Mouse (Mus musculus) T-helper 1 cell (primary cell): ENCODE results near the gene Terb1.

ENCODE experiments used
- in situ Hi-C: fragments of 300-600 bp; cut with MboI, MseI; formaldehyde crosslinking; loops from one replicate; pipeline ENCODE4 v1.15.1; 2025; ENCODE audit warnings: high pct_unique_total_duplicates

Gene Terb1

DNA sequence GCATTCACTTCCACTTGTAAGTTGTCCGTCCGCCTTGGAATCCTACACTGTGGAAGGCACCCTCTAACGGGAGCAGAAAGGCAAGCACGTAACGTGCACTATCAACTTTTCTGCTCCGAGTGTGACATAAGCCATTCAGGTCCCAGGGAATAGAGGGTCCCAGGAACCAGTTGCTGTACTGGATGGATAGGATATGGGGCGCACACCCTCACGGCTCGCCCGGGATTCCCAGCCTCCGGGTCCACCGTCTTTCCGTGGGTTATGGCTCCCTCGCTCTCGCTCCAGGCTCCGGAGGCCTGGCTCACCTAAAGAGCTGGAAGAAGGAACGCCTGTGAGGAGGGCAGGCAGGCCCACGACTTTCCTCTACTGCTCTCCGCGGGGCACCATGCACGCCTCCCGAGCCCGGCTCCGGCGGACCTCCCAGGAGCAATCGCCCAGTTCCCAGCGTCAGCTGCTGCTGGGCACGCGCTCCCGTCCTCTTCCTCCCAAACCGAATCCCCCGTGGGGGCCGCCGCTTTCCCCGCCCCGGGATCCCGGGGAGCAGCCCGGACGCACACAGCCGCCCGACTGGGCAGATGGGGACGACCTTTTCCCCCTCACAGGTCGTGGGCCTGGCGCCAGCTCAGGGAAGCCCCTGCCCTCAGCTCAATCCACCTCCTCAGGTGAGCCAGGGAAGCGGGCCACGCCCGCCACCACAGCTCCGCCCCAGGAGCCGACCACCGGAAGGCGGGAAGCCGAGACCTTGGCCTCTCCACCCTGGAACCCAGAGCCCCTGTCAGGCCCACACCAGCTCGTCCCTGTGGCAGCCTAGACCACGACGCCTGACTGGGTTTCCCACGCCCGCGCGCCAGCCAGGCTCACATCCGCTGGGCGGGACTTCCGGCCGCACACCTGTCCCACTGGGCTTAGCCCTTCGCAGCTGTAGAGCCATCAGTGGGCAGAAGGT is at the start of gene Terb1:
Gene Terb1 (minus strand): TSS at position 850 of the 946 bp plus-strand sequence.
- in situ Hi-C loops = no loop called here

DNA sequence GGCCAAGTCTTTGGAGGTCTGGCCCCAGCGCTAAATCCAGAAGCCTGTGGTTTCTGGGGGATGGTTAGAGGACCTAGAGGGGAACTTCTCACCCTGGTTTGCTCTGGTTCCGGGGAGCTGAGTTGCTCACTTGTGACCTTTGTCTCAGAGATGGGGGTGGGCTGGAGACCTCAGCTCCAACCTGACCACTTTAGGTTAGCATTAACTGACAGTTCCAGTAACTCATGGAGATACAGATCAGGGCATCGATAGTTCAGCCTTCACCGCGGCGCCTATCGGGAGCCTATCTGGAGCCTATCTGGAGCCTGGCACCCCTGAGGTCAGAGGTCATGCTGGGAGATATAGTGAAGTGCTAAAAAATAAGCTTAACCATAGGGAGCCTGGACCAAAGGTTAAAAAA is 47.5 kb upstream of the Terb1 start:
- in situ Hi-C loops = loop anchor here (10.0 kb wide), 1 partner anchor 1978 kb away; no protein-coding TSS in a partner anchor

DNA sequence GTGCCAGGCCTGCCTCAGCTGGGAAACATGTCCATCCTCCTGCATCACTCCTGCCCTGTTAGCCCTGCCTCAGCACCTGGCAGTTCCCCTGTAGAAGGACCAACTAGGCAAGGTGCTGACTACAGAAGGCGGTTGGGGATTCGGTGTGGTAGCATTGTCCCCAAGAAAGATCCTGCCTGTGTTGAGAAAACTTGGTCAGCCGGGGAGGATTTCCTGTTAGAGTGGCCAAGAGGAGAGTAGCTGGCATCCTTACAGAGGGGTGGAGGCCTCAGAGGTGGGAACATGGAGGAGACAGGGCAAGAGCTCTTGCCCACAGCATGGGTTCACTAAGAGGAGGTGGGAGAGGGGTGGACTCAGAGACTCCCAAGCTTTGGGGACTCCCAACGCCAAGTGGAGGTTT is 45.5 kb upstream of the Terb1 start:
- in situ Hi-C loops = loop anchor here (10.0 kb wide), 1 partner anchor 1980 kb away; no protein-coding TSS in a partner anchor

DNA sequence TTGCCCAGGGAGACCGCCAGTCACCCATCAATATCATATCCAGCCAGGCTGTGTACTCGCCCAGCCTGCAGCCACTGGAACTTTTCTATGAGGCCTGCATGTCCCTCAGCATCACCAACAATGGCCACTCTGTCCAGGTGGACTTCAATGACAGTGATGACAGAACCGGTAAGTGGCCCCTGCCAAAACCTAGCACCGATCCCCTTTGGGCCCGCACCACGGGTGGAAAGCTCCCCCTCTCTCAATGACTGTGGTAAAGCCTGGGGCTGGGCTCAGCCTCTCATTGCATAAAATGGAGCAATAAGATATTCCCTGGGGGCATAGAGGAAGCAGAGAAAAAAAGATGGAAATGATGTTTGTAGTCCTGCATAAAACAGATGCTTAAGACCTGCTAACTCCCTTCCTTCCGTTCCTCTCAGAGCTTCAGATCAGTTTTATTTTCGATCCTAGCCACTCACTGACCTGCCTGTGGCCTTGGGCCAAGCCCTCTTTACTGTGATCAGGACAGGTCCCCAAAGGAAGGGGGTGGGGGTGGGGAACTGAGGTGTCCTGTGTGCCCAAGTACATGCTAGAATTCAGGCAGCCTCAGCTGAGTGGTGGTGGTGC is 33.8 kb upstream of the Terb1 start:
- in situ Hi-C loops = no loop called here

DNA sequence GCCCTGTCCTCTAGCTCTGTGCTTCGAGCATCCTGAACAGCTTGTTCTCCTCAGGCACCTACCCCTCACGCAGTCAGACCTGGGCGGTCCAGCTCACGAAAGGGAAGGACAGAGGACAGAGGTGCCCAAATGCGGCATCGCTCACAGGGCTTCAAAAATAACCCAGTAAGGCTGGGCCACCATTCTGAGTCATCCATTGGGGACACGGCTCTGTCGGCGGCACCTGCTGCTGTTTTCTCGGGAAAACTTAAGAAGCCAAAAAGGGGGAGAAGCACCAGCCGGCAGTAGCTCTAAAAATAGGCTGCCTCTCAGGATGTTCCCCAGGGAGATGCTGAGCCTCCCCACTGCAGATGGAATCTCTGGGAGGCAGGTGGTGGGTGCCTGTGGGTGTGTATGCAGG is 32.5 kb upstream of the Terb1 start:
- in situ Hi-C loops = no loop called here

DNA sequence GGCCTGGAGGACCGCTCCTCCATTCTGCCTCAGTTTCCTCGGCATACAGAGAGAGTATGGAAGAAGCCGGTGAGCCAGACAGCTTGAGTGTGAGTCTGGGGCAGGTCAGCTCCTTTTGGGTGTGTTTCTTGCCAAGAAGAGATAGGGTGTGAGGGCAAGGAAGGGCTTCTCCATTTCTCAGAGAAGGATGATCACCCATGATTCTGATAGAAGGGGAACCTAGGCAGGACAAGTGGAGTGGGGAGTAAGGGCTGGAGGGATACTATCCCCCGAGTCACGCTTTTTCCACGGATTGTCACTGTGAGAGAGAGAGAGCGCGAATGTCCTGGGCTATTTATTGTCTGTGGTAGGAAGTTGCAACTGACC is 31.8 kb upstream of the Terb1 start:
- in situ Hi-C loops = no loop called here

DNA sequence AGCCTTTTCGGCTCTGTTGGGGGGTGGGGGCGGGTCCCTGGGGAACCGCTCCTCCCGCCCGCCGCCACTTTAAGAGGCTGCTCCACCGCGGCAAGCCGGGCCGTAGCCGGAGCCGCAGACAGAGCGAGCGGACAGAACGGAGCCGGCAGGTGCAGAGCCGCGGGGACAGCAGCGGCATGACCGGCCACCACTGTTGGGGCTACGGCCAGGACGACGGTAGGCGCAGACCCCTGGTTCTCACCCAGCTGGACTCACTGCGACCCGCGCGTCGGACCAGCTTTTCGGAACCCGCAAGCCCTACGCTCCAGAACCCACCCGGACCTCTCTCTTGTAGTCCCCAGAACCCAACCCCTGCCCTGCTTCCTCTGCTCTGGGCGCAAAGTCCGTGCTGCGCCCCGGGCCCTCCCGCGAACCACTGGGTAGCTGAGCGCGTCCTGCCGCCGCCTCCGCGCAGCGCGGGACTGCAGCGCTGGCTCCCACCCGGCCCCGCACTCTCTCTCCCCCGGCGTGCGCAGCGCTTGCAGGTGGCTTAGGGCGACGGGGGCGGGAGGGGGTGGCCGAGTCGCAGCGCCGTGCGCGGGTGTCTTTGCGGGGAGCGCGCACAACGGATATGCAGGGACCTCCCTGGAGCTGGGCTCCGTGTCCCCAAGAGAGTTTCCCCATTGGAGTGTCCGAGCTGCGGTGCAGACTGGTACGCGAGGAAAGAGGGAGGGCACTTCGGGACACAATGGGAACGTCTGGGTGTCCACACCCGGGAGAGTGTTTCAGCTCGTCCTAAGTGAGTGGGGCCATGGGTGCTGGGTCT is 31.2 kb upstream of the Terb1 start:
- in situ Hi-C loops = no loop called here

DNA sequence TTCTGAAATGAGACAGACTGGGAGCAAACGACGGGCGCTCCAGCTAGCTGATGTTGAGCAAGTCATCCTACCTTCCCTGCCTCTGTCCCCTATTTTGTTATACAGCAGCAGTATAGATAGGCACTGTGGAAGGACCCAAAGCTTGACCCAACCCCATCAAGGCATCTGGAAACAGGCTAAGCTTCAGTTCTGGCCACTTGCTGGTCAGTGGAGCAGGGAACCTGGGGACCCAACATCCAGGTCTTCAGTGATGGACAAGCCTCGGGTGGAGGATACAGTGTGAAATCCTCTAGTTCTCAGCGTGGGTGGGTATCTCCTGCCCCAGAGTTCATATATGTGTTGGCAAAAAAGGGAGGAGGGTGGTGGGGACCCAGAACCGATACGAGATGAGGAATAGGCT is 30.5 kb upstream of the Terb1 start:
- in situ Hi-C loops = no loop called here

DNA sequence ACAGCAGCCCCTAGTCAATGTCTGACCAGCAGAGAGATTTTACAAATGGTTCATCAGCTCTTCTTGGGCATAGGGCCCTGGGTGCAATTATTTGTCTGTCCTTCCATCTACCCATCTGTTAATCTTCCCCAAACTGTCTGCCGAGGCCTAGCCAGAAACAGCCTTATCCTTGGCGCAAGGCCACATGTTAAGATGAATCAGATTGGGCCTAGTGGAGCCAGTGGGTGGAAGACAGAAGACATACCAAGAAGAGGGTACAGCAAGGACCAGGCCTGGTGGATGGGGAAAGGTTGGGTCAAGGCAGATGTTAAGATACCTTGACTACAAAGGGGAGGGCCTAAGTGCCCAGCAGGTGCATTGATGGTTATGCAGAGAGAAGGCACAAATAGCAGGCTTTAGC is 29.9 kb upstream of the Terb1 start:
- in situ Hi-C loops = no loop called here

DNA sequence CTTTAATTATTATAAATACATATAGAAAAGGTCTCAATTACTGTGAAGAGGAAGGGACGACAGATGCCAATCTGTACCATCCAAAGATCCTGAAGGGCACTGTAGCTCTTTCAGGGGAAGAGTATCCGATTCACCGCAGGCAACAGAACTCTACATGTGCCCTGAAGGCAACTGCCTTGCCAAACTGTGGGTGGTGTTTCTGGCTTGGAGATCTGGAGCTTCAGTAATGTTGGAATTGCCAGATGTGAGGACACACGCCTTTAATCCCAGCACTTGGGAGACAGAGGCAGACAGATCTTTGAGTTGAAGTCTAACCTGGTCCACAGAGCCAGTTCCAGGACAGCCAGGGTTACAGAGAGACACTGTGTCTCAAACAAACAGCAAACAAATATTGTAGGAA is 29.2 kb upstream of the Terb1 start:
- in situ Hi-C loops = no loop called here

DNA sequence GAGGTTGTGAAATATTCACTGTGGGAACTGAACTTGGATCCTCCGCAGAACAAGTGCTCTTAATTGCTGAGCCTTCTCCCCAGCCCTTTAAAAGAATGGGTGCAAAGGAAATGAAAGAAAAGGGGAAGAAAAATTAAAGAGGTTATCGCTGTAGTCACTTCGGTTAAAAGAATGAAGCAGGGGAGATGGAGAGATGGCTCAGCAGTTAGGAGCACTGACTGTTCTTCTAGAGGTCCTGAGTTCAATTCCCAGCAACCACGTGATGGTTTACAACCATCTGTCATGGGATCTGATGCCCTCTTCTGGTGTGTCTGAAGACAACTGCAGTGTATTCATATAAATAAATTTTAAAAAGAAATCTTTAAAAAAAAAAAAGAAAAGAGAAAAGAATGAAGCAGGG is 26.3 kb upstream of the Terb1 start:
- in situ Hi-C loops = no loop called here

DNA sequence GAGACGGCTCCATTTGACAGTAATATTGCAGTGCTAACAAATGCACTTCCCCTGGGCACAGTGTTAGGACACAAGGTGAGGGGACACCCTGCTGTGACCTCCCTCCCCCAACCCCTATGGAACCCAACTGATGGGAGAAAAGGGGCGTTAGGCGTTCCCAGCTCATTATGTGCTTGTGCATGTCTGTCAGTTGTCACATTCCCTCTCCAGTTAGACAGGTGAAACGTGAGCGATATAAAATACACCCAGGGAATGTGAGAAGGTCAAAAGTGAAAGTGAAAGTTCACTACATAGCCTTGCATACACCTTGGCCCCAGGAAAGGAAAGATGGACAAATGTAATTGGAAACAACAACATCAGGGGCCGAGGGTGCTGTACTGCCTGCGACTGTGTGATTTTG is 25.7 kb upstream of the Terb1 start:
- in situ Hi-C loops = no loop called here

DNA sequence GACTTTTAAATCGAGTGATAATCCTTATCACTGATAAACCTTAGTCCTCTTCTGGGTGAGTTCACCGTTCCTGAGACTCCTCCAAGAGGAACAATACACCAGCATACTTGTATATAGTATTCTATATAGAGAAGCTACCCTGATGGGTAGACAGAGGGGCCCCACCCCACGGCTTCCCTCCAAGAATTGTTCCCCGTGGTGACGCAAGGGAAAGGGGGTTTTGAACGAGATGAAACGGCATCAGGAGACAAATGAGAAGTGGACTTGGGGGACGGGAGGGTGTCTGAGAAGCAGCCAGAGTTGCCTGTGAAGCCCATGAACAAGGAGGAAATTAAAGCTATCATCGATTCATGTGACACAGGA is 25.1 kb upstream of the Terb1 start:
- in situ Hi-C loops = no loop called here

DNA sequence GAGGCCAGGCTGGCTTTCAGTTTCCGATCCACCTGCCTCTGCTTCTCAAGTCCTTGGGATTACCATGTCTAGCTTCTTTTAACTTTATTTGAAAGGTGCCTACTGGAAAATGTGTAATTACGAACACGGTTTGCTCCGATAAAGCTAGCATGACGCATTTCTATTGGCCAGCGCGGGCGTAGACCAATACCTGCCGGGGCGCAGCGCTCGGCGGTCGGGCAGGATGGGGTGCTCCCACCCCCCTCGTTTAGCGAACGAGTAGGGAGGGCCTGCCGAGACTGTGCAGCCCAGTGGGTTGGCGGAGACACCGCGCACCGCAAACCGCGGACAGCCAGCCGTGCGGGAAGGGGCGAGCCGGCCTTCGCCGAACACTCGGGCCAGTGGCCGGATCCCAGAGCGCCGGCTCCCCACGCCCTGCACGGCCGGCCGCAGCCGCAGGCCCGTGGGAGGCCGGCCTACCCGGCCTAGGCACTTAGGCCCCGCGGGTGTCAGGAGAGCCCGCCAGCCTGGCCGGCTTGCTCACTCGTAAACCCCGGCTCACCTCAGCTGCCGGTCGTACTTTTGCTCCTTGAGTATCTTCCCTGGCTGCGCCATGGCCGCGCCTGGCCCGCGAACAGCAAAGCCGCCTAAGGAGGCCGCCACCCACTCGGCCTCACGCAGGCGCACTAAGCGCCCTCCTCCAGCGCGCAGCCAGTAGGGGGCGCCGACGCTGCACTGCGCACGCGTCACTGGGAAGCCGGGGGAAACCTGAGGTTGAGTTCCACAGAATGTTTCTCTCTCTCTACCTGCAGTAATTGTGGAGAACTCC is 24.5 kb upstream of the Terb1 start, which contains the start of the genes Nae1 and Car7:
Gene Nae1 (minus strand): TSS at position 667 of the 808 bp plus-strand sequence.
Gene Car7 (plus strand): TSS at position 719 of the 808 bp plus-strand sequence.
- in situ Hi-C loops = no loop called here

DNA sequence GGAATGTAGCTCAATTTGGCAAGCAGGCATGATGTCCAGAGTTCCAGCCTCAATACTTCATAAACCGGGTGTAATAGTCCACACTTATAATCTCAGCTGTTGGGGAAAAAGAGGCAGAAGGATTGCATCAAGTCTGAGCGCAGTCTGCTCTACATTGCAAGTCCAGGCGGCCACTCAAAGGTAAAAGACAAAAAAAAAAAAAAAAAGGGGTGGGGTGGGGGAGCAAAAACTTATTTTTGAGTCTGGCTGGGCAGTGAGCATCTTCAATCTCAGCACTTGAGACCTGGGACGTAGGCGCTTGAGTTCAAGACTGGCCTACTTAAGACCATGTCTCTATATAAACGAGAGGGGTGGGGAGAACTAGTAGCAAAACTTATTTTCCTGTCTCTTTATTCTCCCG is 23.8 kb upstream of the Terb1 start:
- in situ Hi-C loops = no loop called here

DNA sequence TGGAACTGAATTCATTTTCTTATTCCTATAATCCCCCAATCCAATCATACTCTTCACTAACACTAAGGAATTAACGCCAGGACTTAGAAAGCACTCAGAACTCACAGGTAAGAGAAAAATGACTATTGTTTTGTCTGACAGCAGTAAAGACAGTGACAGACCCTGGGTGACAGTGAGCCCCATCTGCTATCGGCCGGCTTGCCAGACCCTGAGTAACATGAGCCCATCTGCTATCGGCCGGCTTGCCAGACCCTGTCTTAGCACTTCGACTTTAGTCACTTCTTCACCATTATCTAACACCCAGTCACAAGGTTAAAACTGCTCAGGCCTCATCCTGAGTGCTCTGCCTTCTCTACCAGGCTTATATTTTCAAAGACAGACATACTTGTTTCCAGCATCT is 20.0 kb upstream of the Terb1 start:
- in situ Hi-C loops = no loop called here

DNA sequence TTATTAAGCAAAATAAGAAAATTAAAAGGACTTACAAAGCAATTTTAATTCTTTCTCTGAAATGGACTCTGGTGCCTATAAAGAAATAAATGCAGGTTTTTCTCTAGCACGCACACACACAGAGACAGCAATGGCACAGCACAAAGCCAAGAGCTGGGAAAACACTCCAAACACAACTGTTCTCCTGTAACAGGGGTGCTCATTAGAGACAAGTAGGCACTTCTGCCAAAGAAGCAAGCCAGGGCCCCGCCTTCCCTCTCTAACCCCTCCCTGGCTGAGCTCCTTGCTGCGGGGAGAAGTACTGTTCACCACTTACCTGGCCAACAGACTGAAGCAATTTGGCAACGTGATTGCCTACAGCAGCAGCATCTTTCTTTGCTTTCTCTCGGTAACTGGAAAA is 8.2 kb upstream of the Terb1 start:
- in situ Hi-C loops = no loop called here

DNA sequence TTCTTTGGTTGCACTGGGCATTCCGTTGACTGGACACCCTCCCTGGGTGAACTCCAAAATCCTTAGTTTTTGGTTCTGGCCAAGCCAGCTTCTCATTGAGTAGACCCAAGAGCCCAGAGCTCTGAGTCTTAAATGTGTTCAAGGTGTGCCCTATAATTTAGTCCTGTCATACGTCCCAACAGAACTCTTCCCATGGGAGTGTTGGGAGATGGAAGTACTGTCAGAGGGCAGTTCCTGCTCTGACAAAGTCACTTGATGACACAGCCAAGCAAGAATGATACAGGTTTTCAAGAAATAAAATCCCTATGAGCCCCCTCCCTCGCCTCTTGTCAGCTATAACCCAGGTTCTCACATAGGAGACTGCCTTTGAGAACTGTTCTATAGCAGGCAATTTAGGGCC is 424 bp upstream of the Terb1 start:
- in situ Hi-C loops = no loop called here

DNA sequence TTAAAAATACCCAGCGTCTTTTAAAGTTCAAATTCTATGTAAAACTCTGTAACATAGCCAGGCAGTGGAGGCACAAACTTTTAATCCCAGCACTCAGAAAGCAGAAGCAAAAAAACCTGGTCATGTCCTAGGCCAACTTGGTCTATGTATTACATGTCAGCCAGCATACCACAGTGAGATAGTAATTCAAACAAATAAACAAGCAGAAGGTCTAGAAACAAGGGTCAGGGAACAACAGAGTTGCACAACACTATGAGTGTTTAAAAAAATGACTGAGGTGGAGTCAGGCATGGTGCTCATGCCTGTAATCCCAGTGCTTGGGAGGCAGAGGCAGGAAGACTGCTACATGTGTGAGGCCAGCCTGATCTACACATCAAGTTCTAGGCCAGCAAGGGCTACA is 30.6 kb downstream of the Terb1 start:
- in situ Hi-C loops = no loop called here

DNA sequence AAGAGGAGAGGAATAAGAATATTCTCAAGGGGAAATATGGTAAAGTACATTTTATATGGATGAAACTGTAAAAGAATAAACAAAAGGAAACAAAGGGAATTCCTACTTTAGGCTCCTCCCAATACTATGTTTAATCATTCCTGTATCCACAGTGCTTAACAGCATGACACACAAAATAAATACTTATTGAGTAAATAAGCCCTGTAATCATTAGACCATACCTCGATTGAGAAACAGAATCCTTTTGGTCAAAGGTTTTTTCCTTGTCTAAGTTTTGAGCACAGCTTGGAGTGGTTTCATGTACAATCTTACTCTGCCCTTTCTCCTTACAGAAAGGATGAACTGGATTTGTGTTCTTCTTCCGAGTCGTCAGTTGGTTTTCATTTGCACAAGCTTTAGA is 37.2 kb downstream of the Terb1 start:
- in situ Hi-C loops = no loop called here

DNA sequence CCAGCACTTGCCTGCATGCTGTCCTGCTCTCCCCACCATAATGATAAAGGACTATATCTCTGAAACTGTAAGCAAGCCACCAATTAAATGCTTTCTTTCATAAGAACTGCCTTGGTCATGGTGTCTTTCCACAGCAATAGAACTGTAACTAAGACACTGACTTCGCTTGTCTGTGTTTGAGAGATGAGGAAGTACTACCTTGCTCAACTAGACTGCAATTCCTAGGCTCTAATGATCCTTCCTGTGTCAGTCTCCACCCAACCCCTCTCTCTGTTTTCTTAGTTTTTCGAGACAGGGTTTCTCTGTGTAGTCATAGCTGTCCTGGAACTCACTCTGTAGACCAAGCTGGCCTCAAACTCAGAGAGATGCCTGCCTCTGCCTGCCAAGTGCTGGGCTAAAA is 42.2 kb downstream of the Terb1 start:
- in situ Hi-C loops = no loop called here
